Mouse (Mus musculus) heart, embryonic 12.5 days (tissue): Measurements from ENCODE around the gene Lefty2. TPM values are rescaled to one million over a fixed set of nuclear protein-coding genes. Genes with fewer than 3 reads are reported as not detected.
A peak's percentile ranks its signal among the peaks of the same experiment; 100 is the strongest.

Experiments
- ATAC-seq: fragments of 200-750 bp; cut with Nextera tagmentation; 2 replicates; pipeline ENCODE4 v1.8.0; 2017; ENCODE audit warnings: moderate TSS enrichment, moderate library complexity; ENCODE audit not compliant: insufficient number of reproducible peaks, low FRiP score
- H3K27ac ChIP-seq: fragments of 300-500 bp; sonication (generic); 2 replicates; pipeline ENCODE4 v1.5.1; 2016; ENCODE audit warnings: mild to moderate bottlenecking, moderate library complexity; ENCODE audit not compliant: poor library complexity, severe bottlenecking
- H3K27me3 ChIP-seq: fragments of 300-500 bp; sonication (generic); replicated peaks from 2 replicates; pipeline ENCODE4 v1.6.1; 2016; ENCODE audit warnings: mild to moderate bottlenecking, moderate library complexity
- H3K36me3 ChIP-seq: fragments of 300-500 bp; sonication (generic); 2 replicates; pipeline ENCODE4 v1.6.1; 2016; ENCODE audit warnings: mild to moderate bottlenecking, moderate library complexity
- H3K4me1 ChIP-seq: fragments of 300-500 bp; sonication (generic); replicated peaks from 2 replicates; pipeline ENCODE4 v1.6.1; 2016; ENCODE audit warnings: mild to moderate bottlenecking
- H3K4me2 ChIP-seq: fragments of 300-500 bp; sonication (generic); 2 replicates; pipeline ENCODE4 v1.6.1; 2016; ENCODE audit warnings: mild to moderate bottlenecking, moderate library complexity
- H3K4me3 ChIP-seq: fragments of 300-500 bp; sonication (generic); 2 replicates; pipeline ENCODE4 v1.5.1; 2016; ENCODE audit warnings: mild to moderate bottlenecking
- H3K9ac ChIP-seq: fragments of 300-500 bp; sonication (generic); 2 replicates; pipeline ENCODE4 v1.6.1; 2016; ENCODE audit warnings: mild to moderate bottlenecking, moderate library complexity
- H3K9me3 ChIP-seq: fragments of 300-500 bp; sonication (generic); replicated peaks from 2 replicates; pipeline ENCODE4 v1.6.1; 2016; ENCODE audit warnings: mild to moderate bottlenecking, moderate library complexity
- WGBS: fragments of 180-500 bp; shearing (Covaris S2); methylation state at CpG from one replicate; pipeline ENCODE4 v1.1.7; 2016; 5-methylcytosine and 5-hydroxymethylcytosine counted together
- polyA plus RNA-seq: library from polyadenylated mRNA; unstranded; fragments of >200 nt; fragmentation: Nextera tagmentation; extraction: Ambion mirVana; gene quantifications from 2 replicates; pipeline ENCODE4 v1.2.1, GENCODE M21; 2016

Lefty2 gene
- polyA plus RNA-seq, 1 experiment from 2014 or later = 0.15 TPM

DNA sequence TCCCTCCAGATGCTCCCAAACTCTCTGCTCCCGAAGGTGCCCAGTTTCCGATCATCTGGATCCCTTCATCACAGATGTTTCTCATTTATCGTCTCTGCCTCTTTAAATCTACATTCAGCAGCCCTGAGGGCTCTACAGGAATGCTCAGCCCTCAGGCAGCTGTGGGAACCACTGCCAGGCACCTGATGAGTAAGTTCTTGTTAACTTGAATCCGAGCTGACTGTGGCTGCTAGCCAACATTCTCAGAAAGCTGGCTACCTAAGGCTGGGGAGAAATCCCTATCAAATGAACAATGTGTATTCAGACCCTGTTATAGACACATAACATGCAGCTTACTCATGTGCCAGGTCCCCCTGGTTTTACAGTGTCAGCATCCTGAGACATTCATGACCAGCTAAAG is 20.9 kb downstream of the Lefty2 start:
- Histone ChIP-seq H3K9me3 (no peaks in the 10 kb centered on the region), H3K9ac (no peak overlapping the region), H3K27me3 (no peaks in the 10 kb centered on the region), H3K4me3 (no peak overlapping the region), H3K36me3 (no peaks in the 10 kb centered on the region), H3K4me2 (no peak overlapping the region), H3K4me1 (peaks cover 12% of the 10 kb centered on the region; the same call in 1 of the 2 replicates), H3K27ac (no peak overlapping the region)
- ATAC-seq = no peak
- WGBS = 36% methylated on average over 4 of the region's 4 CpGs

GRCm38 (mm10) chr1:180916425-180916824 is 23.5 kb downstream of the Lefty2 start:
- H3K27me3 ChIP-seq = no peaks in the 10 kb centered on the region; the same call in none of the 2 replicates
- H3K27ac ChIP-seq = no peak overlapping the region
- H3K36me3 ChIP-seq = no peaks in the 10 kb centered on the region
- no peak overlapping the region for H3K9ac ChIP-seq
- 83% methylated on average over 11 of the region's 11 CpGs for WGBS
- H3K9me3 ChIP-seq = no peaks in the 10 kb centered on the region
- H3K4me1 ChIP-seq = peaks cover 13% of the 10 kb centered on the region; the same call in 1 of the 2 replicates
- ATAC-seq = no peak
- H3K4me3 ChIP-seq = no peak overlapping the region
- H3K4me2 ChIP-seq = no peak overlapping the region

GRCm38 (mm10) chr1:180917053-180917452 is 24.1 kb downstream of the Lefty2 start:
- Histone ChIP-seq H3K4me3 (no peak overlapping the region), H3K4me2 (no peak overlapping the region), H3K36me3 (no peaks in the 10 kb centered on the region), H3K9ac (no peak overlapping the region), H3K27me3 (no peaks in the 10 kb centered on the region; the same call in none of the 2 replicates), H3K9me3 (no peaks in the 10 kb centered on the region), H3K27ac (no peak overlapping the region), H3K4me1 (peaks cover 12% of the 10 kb centered on the region; the same call in 1 of the 2 replicates)
- no peak for ATAC-seq
- 30% methylated on average over 1 of the region's 1 CpGs for WGBS

DNA sequence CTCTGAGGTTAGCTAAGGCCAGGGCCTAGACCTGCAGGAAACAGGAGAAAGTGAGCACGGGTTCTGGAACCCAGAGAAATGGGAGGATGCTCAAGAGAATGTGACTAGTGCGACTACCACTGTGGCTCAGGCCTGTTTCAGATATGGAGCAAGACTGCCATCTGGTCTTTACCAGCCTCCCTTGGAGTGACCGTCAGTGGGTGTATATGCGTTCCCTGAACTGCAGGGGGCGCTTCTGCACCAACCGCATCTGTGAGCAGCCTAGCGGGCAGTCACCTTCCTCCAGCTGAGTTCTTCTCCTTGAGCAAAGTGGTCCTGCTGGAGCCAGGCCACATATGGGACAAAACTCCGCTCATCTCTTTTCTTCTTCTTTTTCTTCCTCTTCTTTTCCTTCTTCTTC is 26.8 kb downstream of the Lefty2 start:
- WGBS = 30% methylated on average over 8 of the region's 8 CpGs
- H3K9me3 ChIP-seq = no peaks in the 10 kb centered on the region
- H3K4me2 ChIP-seq = no peak overlapping the region
- H3K9ac ChIP-seq = no peak overlapping the region
- peak; percentile 55; the same call in 1 of the 2 replicates for ATAC-seq
- H3K4me3 ChIP-seq = no peak overlapping the region
- H3K27me3 ChIP-seq = no peaks in the 10 kb centered on the region; the same call in none of the 2 replicates
- H3K4me1 ChIP-seq = 0 out of 2 replicates have a peak, but pooled peaks cover 5% of the 10 kb centered on the region
- H3K36me3 ChIP-seq = no peaks in the 10 kb centered on the region
- H3K27ac ChIP-seq = no peak overlapping the region

DNA sequence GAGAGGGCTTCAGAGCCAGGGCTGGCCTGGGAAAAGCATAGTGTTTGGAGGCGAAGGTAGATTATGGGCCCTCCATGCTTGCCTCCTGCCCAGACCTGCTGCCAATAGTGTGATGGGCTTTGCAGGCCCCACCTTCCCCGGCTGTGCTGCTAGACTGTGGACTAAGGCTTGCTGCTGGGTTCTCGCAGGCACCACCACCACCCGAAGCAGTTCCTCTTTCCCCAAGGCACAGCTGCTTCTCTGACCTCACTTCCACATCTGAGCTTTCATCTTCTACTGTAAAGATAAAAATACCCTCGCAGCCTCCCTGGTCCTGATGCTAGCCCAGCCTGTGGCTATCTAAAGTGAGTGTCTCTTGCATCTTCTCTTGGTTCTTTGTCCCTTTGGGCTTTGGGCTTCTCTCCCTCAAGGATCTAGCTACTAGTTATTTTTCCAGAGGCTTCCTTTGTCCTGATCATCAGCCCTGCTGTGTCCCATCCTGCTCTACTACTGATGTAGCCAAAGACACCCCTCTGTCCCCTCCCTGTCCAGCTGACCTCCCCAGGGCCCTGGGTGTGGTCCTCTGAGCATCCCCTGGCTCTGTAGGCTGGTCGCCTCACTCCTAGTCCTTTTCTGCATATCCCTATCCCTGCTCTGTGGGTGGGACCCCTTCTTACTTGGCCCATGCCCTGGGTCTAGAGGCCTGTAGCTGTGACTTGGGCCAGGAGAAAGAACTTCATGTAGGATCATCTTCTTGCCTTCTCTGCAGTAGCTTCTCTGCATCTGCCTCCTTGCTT is 29.6 kb downstream of the Lefty2 start:
- H3K9me3 ChIP-seq = no peaks in the 10 kb centered on the region
- no peaks in the 10 kb centered on the region for H3K36me3 ChIP-seq
- no peak overlapping the region for H3K4me2 ChIP-seq
- 53% methylated on average over 6 of the region's 6 CpGs for WGBS
- ATAC-seq = no peak
- H3K4me3 ChIP-seq = no peak overlapping the region
- H3K9ac ChIP-seq = no peak overlapping the region
- H3K27me3 ChIP-seq = no peaks in the 10 kb centered on the region; the same call in none of the 2 replicates
- H3K4me1 ChIP-seq = 0 out of 2 replicates have a peak, but pooled peaks cover 5% of the 10 kb centered on the region
- no peak overlapping the region for H3K27ac ChIP-seq

GRCm38 (mm10) chr1:180924737-180925136 is 31.8 kb downstream of the Lefty2 start:
- no peak for ATAC-seq
- no peak overlapping the region for H3K9ac ChIP-seq
- 45% methylated on average over 2 of the region's 2 CpGs for WGBS
- peaks cover 6% of the 10 kb centered on the region for H3K27me3 ChIP-seq
- no peaks in the 10 kb centered on the region for H3K36me3 ChIP-seq
- no peaks in the 10 kb centered on the region for H3K9me3 ChIP-seq
- H3K27ac ChIP-seq = no peak overlapping the region
- H3K4me2 ChIP-seq = no peak overlapping the region
- H3K4me1 ChIP-seq = no peaks in the 10 kb centered on the region
- H3K4me3 ChIP-seq = no peak overlapping the region

DNA sequence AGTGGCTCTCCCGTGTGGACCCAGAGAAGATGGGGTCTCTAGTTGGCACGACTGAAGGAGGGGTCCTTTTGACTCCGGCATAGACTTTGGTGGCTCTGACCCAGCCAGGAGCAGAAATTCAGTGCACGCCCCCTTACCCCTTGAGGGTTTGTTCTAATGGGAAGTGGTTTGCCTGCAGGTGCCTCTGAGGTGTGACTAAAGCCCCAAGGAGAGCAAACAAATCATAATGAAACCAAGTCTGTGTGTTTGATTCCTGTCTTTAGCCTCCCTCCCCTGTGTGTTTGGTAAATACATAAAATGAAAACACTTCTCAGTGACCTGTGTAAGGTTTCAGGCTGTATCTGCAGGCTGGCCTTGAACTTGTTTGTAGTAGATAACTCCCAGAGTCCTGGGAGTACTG is 33.4 kb downstream of the Lefty2 start:
- H3K36me3 ChIP-seq = no peaks in the 10 kb centered on the region
- 66% methylated on average over 4 of the region's 4 CpGs for WGBS

GRCm38 (mm10) chr1:180929599-180929998 is 36.7 kb downstream of the Lefty2 start:
- no peak overlapping the region for H3K27ac ChIP-seq
- no peak overlapping the region for H3K4me2 ChIP-seq
- WGBS = 10% methylated on average over 2 of the region's 2 CpGs
- no peak overlapping the region for H3K4me3 ChIP-seq
- H3K36me3 ChIP-seq = no peaks in the 10 kb centered on the region
- H3K4me1 ChIP-seq = 0 out of 2 replicates have a peak, but pooled peaks cover 2% of the 10 kb centered on the region
- no peak overlapping the region for H3K9ac ChIP-seq
- H3K27me3 ChIP-seq = peaks cover 23% of the 10 kb centered on the region
- ATAC-seq = no peak
- no peaks in the 10 kb centered on the region; the same call in 1 of the 2 replicates for H3K9me3 ChIP-seq

More for the DNA sequence above, 33.4 kb downstream of the Lefty2 start:
- H3K9ac ChIP-seq = no peak overlapping the region
- no peaks in the 10 kb centered on the region; the same call in 1 of the 2 replicates for H3K9me3 ChIP-seq
- H3K4me1 ChIP-seq = no peaks in the 10 kb centered on the region
- no peak for ATAC-seq
- H3K4me3 ChIP-seq = no peak overlapping the region
- no peak overlapping the region for H3K4me2 ChIP-seq
- 0 out of 2 replicates have a peak, but pooled peaks cover 6% of the 10 kb centered on the region for H3K27me3 ChIP-seq
- H3K27ac ChIP-seq = no peak overlapping the region

- Histone ChIP-seq H3K4me2 (no peak overlapping the region), H3K9me3 (no peaks in the 10 kb centered on the region; the same call in 1 of the 2 replicates), H3K4me1 (0 out of 2 replicates have a peak, but pooled peaks cover 7% of the 10 kb centered on the region), H3K36me3 (no peaks in the 10 kb centered on the region), H3K27ac (no peak overlapping the region), H3K4me3 (no peak overlapping the region), H3K9ac (no peak overlapping the region), H3K27me3 (peaks cover 38% of the 10 kb centered on the region)
- no peak for ATAC-seq
- WGBS = 66% methylated on average over 3 of the region's 3 CpGs
Measured at GRCm38 (mm10) chr1:180931106-180931505, 38.2 kb downstream of the Lefty2 start.

DNA sequence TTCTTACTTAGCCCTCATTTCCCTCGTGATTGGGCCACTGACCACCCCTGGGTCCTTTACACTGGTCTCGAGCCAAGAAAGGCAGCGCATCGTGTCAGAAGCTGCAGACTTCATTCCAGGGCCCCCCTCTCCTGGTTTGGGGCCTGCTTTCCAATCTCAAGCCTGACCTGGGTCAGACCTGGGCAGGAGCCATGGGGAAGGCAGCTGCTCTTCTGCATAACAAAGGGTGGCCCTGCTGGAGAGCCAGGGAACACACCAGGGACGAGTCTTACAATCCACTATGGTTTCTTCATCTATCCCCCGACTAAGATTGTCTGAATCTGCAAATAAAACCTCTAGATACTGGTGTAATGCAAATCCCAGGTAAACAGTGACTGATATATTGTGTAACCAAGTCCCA is 40.8 kb downstream of the Lefty2 start:
- Histone ChIP-seq H3K4me1 (0 out of 2 replicates have a peak, but pooled peaks cover 7% of the 10 kb centered on the region), H3K4me3 (no peak overlapping the region), H3K9ac (0 out of 2 replicates have a peak overlapping the region, but pooled peaks have one; percentile 38), H3K27ac (no peak overlapping the region), H3K4me2 (no peak overlapping the region), H3K9me3 (no peaks in the 10 kb centered on the region; the same call in 1 of the 2 replicates), H3K27me3 (peaks cover 47% of the 10 kb centered on the region), H3K36me3 (no peaks in the 10 kb centered on the region)
- no peak for ATAC-seq
- WGBS = 21% methylated on average over 6 of the region's 6 CpGs
